40 mouse cellular contexts compared by ENCODE assay signal in genomic region chr7:3168296-3168695, GRCm38 (mm10). TPM values are rescaled to one million over a fixed set of nuclear protein-coding genes. Genes with fewer than 3 reads are reported as not detected.
DNase-seq lines count a peak whose midpoint lies in the region; ATAC-seq and TF ChIP-seq lines count a peak whose summit lies in the region.
"Had no signal": no experiment of that assay in that cellular context is flagged by ENCODE, and none has a peak within 500 bp of the region (broad histone marks: within the 10 kb centered on the region; RNA-seq: fewer than 3 reads in every experiment).

No protein-coding gene starts in this region.

- no peak overlapping the region for H3K4me3 ChIP-seq in limb, embryonic 14.5 days (replicated peaks; ENCODE audit: low read length)
- H3K4me3 ChIP-seq in limb, embryonic 10.5 days: no peak overlapping the region
- H3K4me3 ChIP-seq in ES-Bruce4 (ENCODE audit: low read depth, low read length) (peak overlapping the region; percentile 97), myocyte (no peak overlapping the region)
- H3K4me3 ChIP-seq: embryonic facial prominence, embryonic 13.5 days; erythroblast, embryonic 14.5 days; forebrain, embryonic 12.5 days; heart, embryonic 10.5 days; heart, embryonic 15.5 days; hindbrain, embryonic 12.5 days; limb, embryonic 13.5 days; liver, embryonic 12.5 days; neural tube, embryonic 12.5 days had no signal

- no peaks in the 10 kb centered on the region for H3K79me2 ChIP-seq in myocyte (ENCODE audit: control insufficient read depth, insufficient read depth)

- TF ChIP-seq EP300 in ES-Bruce4 (IDR thresholded peaks at IDR 0.05; ENCODE audit: insufficient read depth, low read depth, low read length): no peak

- 74% methylated on average over 1 of the region's 1 CpGs for WGBS in limb, embryonic 14.5 days
- 91% methylated on average over 1 of the region's 1 CpGs for WGBS in limb, embryonic 10.5 days

- no peaks in the 10 kb centered on the region for H3K27me3 ChIP-seq in limb, embryonic 14.5 days (ENCODE audit: control insufficient read depth, insufficient read depth, low read length)
- no peaks in the 10 kb centered on the region for H3K27me3 ChIP-seq in limb, embryonic 10.5 days (ENCODE audit: low read depth, poor library complexity, severe bottlenecking)
- no peaks in the 10 kb centered on the region for H3K27me3 ChIP-seq in ES-Bruce4 (ENCODE audit: control insufficient read depth, insufficient read depth, low read length, poor library complexity, severe bottlenecking)
- no peaks in the 10 kb centered on the region for H3K27me3 ChIP-seq in myocyte (ENCODE audit: control insufficient read depth, insufficient read depth, insufficient read length)
- H3K27me3 ChIP-seq: embryonic facial prominence, embryonic 13.5 days; forebrain, embryonic 12.5 days; heart, embryonic 15.5 days; hindbrain, embryonic 12.5 days; limb, embryonic 13.5 days; liver, embryonic 12.5 days; neural tube, embryonic 12.5 days had no signal

- no peak for TF ChIP-seq CTCF in ES-Bruce4 (IDR thresholded peaks at IDR 0.05; ENCODE audit: low read depth, low read length)

- no peak overlapping the region for H3K27ac ChIP-seq in limb, embryonic 14.5 days (replicated peaks; ENCODE audit: low read depth, low read length)
- H3K27ac ChIP-seq in limb, embryonic 10.5 days: no peak overlapping the region
- H3K27ac ChIP-seq in ES-Bruce4 (ENCODE audit: insufficient read depth, low read length): peak overlapping the region; percentile 99
- H3K27ac ChIP-seq: embryonic facial prominence, embryonic 13.5 days; forebrain, embryonic 12.5 days; heart, embryonic 10.5 days; heart, embryonic 15.5 days; hindbrain, embryonic 12.5 days; hindbrain, postnatal 0 days; kidney, postnatal 0 days; limb, embryonic 13.5 days; liver, embryonic 12.5 days; neural tube, embryonic 12.5 days had no signal

- H3K36me3 ChIP-seq in limb, embryonic 14.5 days (ENCODE audit: control insufficient read depth, insufficient read depth, low read length): no peaks in the 10 kb centered on the region
- H3K36me3 ChIP-seq in limb, embryonic 10.5 days: no peaks in the 10 kb centered on the region
- H3K36me3 ChIP-seq in ES-Bruce4 (ENCODE audit: control insufficient read depth, insufficient read depth, low read length, poor library complexity, severe bottlenecking) (0 out of 2 replicates have a peak, but pooled peaks cover 4% of the 10 kb centered on the region), myocyte (ENCODE audit: control insufficient read depth, insufficient read depth) (no peaks in the 10 kb centered on the region)
- H3K36me3 ChIP-seq: embryonic facial prominence, embryonic 13.5 days; forebrain, embryonic 12.5 days; G1E; heart, embryonic 10.5 days; heart, embryonic 15.5 days; hindbrain, embryonic 12.5 days; limb, embryonic 13.5 days; liver, embryonic 12.5 days; neural tube, embryonic 12.5 days had no signal

- H3K4me1 ChIP-seq in limb, embryonic 14.5 days (ENCODE audit: control insufficient read depth, insufficient read depth, low read length): no peaks in the 10 kb centered on the region
- H3K4me1 ChIP-seq in limb, embryonic 10.5 days: no peaks in the 10 kb centered on the region
- H3K4me1 ChIP-seq in ES-Bruce4 (ENCODE audit: control insufficient read depth, insufficient read depth, low read length): peaks cover 6% of the 10 kb centered on the region
- H3K4me1 ChIP-seq: embryonic facial prominence, embryonic 13.5 days; forebrain, embryonic 12.5 days; heart, embryonic 10.5 days; heart, embryonic 15.5 days; hindbrain, embryonic 12.5 days; limb, embryonic 13.5 days; liver, embryonic 12.5 days; neural tube, embryonic 12.5 days had no signal

- TF ChIP-seq POLR2A in limb, embryonic 14.5 days (IDR thresholded peaks at IDR 0.05; ENCODE audit: borderline replicate concordance, extremely low read depth, insufficient read depth, insufficient read length): no peak
- TF ChIP-seq POLR2A in ES-Bruce4 (IDR thresholded peaks at IDR 0.05; ENCODE audit: insufficient read depth, low read length) (no peak), myocyte (IDR thresholded peaks at IDR 0.05; ENCODE audit: insufficient read length, low read depth) (no peak)

- H3K9ac ChIP-seq in limb, embryonic 14.5 days (ENCODE audit: low read depth, low read length, severe bottlenecking): no peak overlapping the region
- peak overlapping the region; percentile 79 for H3K9ac ChIP-seq in ES-Bruce4 (ENCODE audit: low read depth, poor library complexity, severe bottlenecking)
- H3K9ac ChIP-seq: embryonic facial prominence, embryonic 13.5 days; forebrain, embryonic 12.5 days; forebrain, postnatal 0 days; heart, embryonic 15.5 days; hindbrain, embryonic 12.5 days; limb, embryonic 13.5 days; liver, embryonic 12.5 days; liver, postnatal 0 days; neural tube, embryonic 12.5 days had no signal

- no peak for ATAC-seq in limb, embryonic 14.5 days (ENCODE audit: low FRiP score, low read depth)
- ATAC-seq: CD4-positive, CD25-positive, alpha-beta regulatory T cell, adult 4 months; forebrain, postnatal 0 days; hindbrain, postnatal 0 days; intestine, embryonic 16.5 days; liver, embryonic 12.5 days; liver, postnatal 0 days; midbrain, embryonic 16.5 days had no signal

- H3ac ChIP-seq in myocyte (ENCODE audit: control insufficient read depth, insufficient read length): no peak overlapping the region

- no peaks in the 10 kb centered on the region for H3K9me3 ChIP-seq in limb, embryonic 14.5 days (ENCODE audit: control insufficient read depth, low read length)
- no peaks in the 10 kb centered on the region for H3K9me3 ChIP-seq in limb, embryonic 10.5 days (replicated peaks)
- H3K9me3 ChIP-seq in ES-Bruce4 (replicated peaks; ENCODE audit: control insufficient read depth, insufficient read depth, low read length, poor library complexity, severe bottlenecking): no peaks in the 10 kb centered on the region
- H3K9me3 ChIP-seq: forebrain, embryonic 12.5 days; G1E; heart, embryonic 10.5 days; heart, embryonic 15.5 days; limb, embryonic 13.5 days; liver, embryonic 12.5 days; neural tube, embryonic 12.5 days had no signal

- no peak overlapping the region for H3K4me2 ChIP-seq in limb, embryonic 14.5 days (replicated peaks; ENCODE audit: low read depth, low read length, severe bottlenecking)
- H3K4me2 ChIP-seq in myocyte (ENCODE audit: low read depth): peak overlapping the region; percentile 30
- H3K4me2 ChIP-seq: embryonic facial prominence, embryonic 13.5 days; forebrain, embryonic 12.5 days; heart, embryonic 15.5 days; hindbrain, embryonic 12.5 days; limb, embryonic 13.5 days; liver, embryonic 12.5 days; midbrain, embryonic 11.5 days; neural tube, embryonic 12.5 days had no signal

- DNase-seq in limb, embryonic 14.5 days (ENCODE audit: low spot score): peak; percentile 3
- DNase-seq in limb, embryonic 10.5 days (ENCODE audit: low spot score): no peak
- peak; percentile 46 for DNase-seq in R1 (ENCODE audit: low read depth, low spot score)
- no peak for DNase-seq in layer of hippocampus, adult 8-10 months (ENCODE audit: low spot score in 2 of 2)
- DNase-seq in embryo, embryonic 9.5 days (ENCODE audit: extremely low spot score): no peak
- DNase-seq: adrenal gland, postnatal 10 days; cerebellum, adult 8-10 months; cerebellum, postnatal 25 days; forebrain, postnatal 0 days; heart, postnatal 36 days; kidney, adult 8-10 months; kidney, postnatal 4 days; layer of hippocampus, adult 9-11 months; liver, postnatal 0 days; lung, postnatal 10 days; thymus, adult 2 months; thymus, postnatal 36 days had no signal

TF ChIP-seq in myocyte, 11 proteins besides CTCF, POLR2A, EP300 and RAD21:
- no peak for TF ChIP-seq E2F4 (IDR thresholded peaks at IDR 0.05; ENCODE audit: insufficient read depth)
- no peak for TF ChIP-seq POLR2AphosphoS2 (IDR thresholded peaks at IDR 0.05; ENCODE audit: insufficient read length, low read depth)

RNA-seq across cellular contexts. Expression of gene AU018091, which starts 0.7 kb away (rescaled TPM):
- polyA plus RNA-seq in limb, embryonic 14.5 days (2012; rRNA removed): 0.23 and 0.42 TPM in 2 replicates
- 0.10 and 0.28 TPM in 2 replicates for polyA plus RNA-seq in limb, embryonic 14.5 days (2014; fragmentation: Nextera tagmentation; extraction: Ambion mirVana)
- 0.25 and 0.28 TPM in 2 replicates for polyA plus RNA-seq in limb, embryonic 10.5 days (2016; fragmentation: Nextera tagmentation; extraction: Ambion mirVana)
- polyA plus RNA-seq in ES-Bruce4 (2011; ENCODE audit: insufficient read depth, insufficient read length, low read depth, missing spikeins) (64.8 and 68.3 TPM in 2 replicates), myocyte (2012; fragmentation: generic; extraction: Trizol) (0.71 TPM)
- not detected for total RNA-seq in layer of hippocampus, adult 8-10 months (2022)
- total RNA-seq: adrenal gland, postnatal 10 days; forebrain, postnatal 0 days; gastrocnemius, adult 8-10 months; gastrocnemius, postnatal 4 days; heart, postnatal 36 days; hindbrain, postnatal 0 days; left cerebral cortex, adult 18-20 months; left cerebral cortex, postnatal 25 days; megakaryocyte progenitor cell, adult 5-6 weeks had no signal
- polyA plus RNA-seq: CD4-positive, CD25-positive, alpha-beta regulatory T cell, adult 4 months; erythroblast, embryonic 14.5 days; forebrain, postnatal 0 days; G1E; heart, embryonic 15.5 days; hindbrain, postnatal 0 days; intestine, embryonic 16.5 days; kidney, postnatal 0 days; liver, embryonic 12.5 days; liver, postnatal 0 days; midbrain, embryonic 16.5 days had no signal

Comparison
In these comparisons a context has a peak if more than half of its experiments do, and no peak if none do; other contexts are left out.
1. DNase-seq: peak in limb, embryonic 14.5 days (single experiment) and R1 (single experiment); none in limb, embryonic 10.5 days (single experiment), layer of hippocampus, adult 8-10 months (0 of 2) and embryo, embryonic 9.5 days (single experiment).
2. RNA of gene AU018091, which starts 0.7 kb away (polyA plus RNA-seq): 64.8 to 68.3 TPM in ES-Bruce4; 0.71 TPM in myocyte (single experiment), 0.10 to 0.42 TPM in limb, embryonic 14.5 days and 0.25 to 0.28 TPM in limb, embryonic 10.5 days; every median in the first group is over 10 times any median in the second.